Mouse (Mus musculus) myocyte (in vitro differentiated cells): ENCODE measurements at regions not wholly inside any gene's neighbourhood (a gene's known extent, or its start where the extent isn't known, plus 50 kb on each side); places are given as distances from the start of the nearest gene placed in this dataset.

ENCODE experiments used
- POLR2AphosphoS2 ChIP-seq: IDR thresholded peaks from one replicate; pipeline ENCODE4 v1.6.1; 2011; ENCODE audit warnings: low read depth, control low read depth; ENCODE audit not compliant: insufficient read length
- TCF12 ChIP-seq: IDR thresholded peaks from one replicate; pipeline ENCODE4 v1.6.1; 2011; ENCODE audit warnings: mild to moderate bottlenecking, control low read depth; ENCODE audit not compliant: poor library complexity, insufficient read depth, severe bottlenecking
- USF1 ChIP-seq: IDR thresholded peaks from one replicate; pipeline ENCODE4 v1.6.1; 2011; ENCODE audit warnings: low read depth, mild to moderate bottlenecking, control low read depth, moderate library complexity

- TF ChIP-seq POLR2AphosphoS2 (no peak), USF1 (no peak), TCF12 (no peak)
These were observed 226.5 kb downstream of the Xxylt1 start for GRCm38 (mm10) chr16:30854716-30855115.
